Mouse (Mus musculus) thymus, postnatal 0 days (tissue): ENCODE measurements around the gene Ptbp3. TPM values are rescaled to one million over a fixed set of nuclear protein-coding genes. Genes with fewer than 3 reads are reported as not detected.
"Not testable (repeated sequence)": the region's sequence is repeated elsewhere in the genome, so short reads cannot be mapped to it uniquely, and the experiment has no call there.

Experiments used
- DNase-seq: peaks from one replicate; pipeline ENCODE4 v3.0.0-alpha.2; 2015; ENCODE audit warnings: low spot score
- polyA plus RNA-seq: library from polyadenylated mRNA; unstranded; fragments of >200 nt; fragmentation: Nextera tagmentation; extraction: Ambion mirVana; gene quantifications from 2 replicates; pipeline ENCODE4 v1.2.1, GENCODE M21; 2015

The Ptbp3 gene
- 61.3 and 64.5 TPM in 2 replicates for polyA plus RNA-seq

DNA sequence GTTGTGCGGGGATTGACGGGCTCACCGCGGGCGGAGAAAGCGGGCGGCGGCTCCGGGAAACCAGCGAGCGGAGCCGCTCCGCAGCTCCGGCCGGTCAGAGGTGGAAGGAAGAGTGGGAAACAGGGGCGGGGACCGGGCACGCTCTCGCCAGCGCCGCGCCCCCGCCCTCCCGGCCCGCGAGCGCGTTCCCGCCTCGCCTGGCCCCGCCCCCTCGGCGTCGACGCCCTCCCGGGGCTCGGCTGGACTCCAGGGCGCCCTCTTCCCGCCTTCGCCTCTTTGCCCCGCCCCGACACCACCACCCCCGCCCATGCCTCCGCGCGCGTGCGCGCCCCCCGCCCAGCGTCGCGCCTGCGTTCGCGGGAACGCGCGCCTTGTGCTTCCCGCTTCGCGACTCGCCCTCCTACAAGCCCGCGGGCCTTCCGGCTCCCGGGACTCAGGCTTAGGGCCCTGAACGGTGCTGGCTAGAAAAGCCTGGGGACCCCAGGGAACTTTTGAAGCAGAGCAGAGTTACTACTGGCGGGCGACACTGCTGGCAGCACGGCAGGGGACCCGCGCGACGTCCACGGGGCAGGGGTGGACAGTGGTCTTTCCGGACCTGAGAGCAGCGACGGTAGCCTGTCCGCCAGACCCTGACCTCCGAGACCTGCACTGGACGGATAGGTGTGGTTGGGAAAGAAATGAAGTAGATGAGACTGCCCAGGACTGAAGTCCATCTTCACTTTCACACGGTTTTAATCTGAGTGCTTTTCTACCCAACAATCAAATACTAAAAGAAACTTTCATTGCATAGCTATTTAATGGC is at the start of gene Ptbp3:
Gene Ptbp3, minus strand, starts transcription at position 190 of the 802 bp plus-strand sequence.
- DNase-seq = peak; percentile 97

DNA sequence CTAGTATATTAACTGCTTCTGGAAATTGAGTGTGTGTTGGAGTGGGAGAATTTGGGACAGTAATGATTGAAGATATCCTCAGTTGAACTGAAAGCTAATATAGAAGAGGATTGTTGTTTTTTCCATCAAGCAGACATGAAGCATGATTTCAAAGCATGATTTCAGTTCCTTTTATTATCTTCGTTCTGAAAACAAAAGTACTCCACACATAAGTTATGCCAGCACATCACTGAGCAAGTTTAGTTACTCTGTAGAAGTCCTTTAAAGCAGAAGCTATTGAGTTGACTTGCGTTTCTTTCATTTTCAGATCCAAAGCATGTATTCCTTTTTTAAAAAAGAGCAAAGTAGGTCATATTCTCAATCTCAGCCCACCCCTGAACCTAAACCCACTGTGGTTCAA is 47.4 kb upstream of the Ptbp3 start:
- DNase-seq = no peak

- DNase-seq = no peak
Observed at GRCm38 (mm10) chr4:59594614-59595013, 45.5 kb upstream of the Ptbp3 start.

- DNase-seq = no peak
Observed at GRCm38 (mm10) chr4:59587872-59588226, 38.7 kb upstream of the Ptbp3 start.

GRCm38 (mm10) chr4:59587215-59587871 is 38.2 kb upstream of the Ptbp3 start:
- no peak for DNase-seq

DNA sequence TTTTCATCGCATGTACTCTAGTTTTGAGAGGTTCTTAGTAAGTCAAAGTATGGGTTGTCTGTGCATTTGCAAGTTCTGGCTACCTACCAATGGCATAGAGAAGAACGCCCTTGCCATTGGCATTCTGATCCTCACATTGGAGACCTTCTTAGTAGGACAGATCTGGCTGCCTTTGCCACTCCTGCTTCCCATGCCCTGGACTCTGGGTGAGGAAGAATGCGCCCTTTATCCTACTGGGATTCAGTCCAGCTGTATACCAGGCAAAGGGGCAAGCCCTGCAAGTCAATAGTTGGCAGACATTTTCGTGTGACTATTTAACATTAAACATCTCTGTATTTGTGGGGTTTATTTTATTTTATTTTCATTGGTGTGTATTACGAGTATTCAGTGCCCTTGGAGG is 35.9 kb upstream of the Ptbp3 start:
- DNase-seq = no peak

DNA sequence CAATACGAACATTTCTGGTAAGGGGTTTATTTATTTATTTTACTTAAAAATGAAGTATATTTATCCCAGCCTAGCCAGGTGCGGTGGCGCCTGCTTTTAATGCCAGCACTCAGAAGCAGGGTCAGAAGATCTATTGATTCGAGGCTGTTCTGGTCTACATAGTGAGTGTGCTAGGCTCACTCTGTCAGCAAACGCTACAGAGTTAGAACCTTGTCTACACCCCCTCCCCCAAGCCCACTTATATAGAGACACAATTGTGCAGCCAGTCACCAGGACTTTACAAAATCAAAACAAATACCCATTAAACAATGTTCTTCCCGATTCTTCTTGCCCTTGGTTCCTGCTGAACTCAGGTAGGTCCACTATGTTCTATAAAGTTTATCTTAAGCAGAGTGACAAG is 33.0 kb upstream of the Ptbp3 start:
- no peak for DNase-seq

DNA sequence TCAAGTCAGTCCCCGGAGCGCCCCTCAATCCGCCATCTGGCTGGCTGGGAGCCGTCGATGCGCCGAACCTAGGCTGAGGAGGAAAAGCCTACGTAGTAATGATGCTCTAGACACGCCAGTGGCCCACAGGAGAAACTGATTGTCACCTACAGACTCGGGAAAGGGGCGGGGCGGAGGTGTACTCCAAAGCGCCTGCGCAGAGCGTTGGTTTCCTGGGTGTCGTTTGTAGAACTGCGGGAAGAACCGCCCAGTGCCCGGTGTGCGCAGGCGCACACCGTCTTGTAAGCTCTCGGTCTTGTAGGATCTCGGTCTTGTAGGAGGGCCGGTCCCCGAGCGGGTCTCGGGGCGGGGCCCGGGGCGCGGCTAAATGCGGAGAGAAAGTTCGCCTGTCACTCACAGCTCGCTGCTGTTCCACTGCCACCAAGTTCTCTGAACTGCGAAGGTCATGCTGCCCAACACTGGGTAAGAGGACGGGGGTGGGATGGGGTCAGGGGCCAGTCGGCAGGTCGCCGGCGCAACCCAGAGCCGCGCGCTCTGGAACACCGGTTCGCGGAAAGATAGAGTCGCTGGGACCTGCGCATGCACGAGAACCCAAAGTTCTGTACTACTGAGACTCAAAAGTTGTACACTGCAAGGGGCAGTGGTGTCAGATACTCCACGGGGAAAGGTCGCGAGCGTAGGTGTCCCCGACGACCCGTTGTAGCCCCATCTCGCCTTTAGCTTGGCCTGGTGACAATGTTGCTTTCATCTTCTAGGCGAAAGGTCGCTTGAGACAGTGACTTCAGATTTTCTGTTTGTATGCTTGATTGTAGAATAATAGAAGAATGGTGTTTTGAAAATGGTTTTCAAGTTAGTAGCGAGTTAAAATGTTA is 32.4 kb upstream of the Ptbp3 start, which contains the start of gene Hsdl2:
Gene Hsdl2, plus strand, starts transcription at position 250 of the 872 bp plus-strand sequence.
- DNase-seq = peak; percentile 100

DNA sequence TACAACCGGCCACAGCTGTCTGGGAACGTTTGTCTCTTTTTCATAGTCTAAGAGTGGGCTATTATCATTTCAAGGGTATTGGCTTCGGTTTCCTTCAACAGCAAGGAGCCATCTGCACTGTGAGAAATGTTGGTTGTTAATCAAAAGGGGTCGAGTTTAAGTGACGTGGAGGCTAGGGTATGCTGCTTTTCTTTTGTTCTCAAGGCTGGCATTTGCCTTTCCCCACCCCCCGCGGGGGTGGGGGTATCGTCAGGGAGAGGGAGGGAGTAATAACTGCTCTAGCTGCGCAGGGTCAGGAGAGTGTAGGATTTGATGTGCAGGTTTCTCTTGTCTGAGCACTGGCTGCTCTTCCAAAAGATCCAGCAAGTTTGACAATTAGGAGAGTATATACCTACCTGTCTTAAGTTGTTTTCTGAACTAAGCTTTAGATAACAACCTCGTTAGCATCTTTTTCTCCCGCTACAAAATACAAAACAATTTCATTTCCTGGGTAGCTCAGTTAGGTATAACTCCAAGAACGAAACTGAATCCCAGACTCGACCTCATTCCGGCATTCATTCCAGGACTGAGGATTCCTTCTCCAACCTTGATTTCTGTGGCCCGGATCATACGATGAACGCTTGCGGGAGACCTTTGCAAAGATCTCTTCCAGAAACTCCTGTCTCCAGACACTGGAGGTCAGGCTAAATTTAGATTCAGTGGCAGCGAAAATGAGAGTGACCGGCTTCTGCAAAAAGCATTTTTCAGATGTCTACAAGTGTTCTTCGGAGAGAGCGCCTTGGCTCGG is 31.5 kb upstream of the Ptbp3 start:
- peak; percentile 80 for DNase-seq

- DNase-seq = no peak
Observed at GRCm38 (mm10) chr4:59575184-59575958, 26.2 kb upstream of the Ptbp3 start.

DNA sequence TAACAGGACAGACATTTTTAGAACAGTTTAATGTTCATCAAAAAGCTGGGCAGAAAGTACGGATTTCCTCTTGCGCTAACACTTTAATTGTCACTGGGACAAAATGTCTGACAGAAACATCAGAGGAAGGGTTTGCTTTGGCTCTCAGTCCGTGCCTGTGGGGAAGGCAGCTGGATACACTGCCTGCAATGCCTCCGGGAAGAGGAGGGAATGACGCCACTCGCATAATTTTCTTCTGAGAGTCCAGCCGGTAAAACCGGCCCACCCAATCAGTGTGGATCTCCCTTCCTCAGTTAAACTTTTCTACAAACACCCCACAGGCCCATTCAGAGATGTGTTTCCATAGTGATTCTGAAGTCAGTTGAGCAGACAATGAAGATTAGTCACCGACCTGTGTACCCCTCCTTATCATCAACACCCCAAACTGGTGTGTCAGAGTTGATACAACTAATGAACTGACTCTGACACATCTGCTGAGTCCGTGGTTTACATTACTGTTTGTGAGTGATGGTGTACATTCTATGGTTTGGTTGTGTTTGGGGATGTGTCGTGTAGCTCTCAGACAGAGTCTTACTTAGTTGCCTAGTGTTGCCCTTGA is 23.5 kb upstream of the Ptbp3 start:
- DNase-seq = no peak

GRCm38 (mm10) chr4:59570519-59570918 is 21.4 kb upstream of the Ptbp3 start:
- not testable (repeated sequence) for DNase-seq

DNA sequence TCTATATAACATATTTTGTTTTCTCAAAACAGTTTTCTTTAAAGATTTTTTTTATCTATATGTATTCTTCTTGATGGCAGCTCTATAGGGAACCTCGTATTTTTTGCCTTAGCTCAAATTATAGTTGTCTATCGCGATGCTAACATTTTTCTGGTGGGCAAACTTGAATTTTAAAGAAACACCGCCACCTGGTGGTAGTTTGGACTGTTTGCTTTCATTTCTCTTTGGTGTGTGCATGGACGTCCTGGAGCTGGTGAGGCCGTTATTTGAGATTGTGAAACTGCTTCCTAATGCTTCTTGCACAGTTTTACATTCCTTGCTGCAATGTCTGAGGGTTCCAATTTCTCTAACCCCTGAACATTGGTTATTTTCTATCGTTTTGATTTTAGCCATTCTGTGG is 20.4 kb upstream of the Ptbp3 start:
- DNase-seq = peak; percentile 85

DNA sequence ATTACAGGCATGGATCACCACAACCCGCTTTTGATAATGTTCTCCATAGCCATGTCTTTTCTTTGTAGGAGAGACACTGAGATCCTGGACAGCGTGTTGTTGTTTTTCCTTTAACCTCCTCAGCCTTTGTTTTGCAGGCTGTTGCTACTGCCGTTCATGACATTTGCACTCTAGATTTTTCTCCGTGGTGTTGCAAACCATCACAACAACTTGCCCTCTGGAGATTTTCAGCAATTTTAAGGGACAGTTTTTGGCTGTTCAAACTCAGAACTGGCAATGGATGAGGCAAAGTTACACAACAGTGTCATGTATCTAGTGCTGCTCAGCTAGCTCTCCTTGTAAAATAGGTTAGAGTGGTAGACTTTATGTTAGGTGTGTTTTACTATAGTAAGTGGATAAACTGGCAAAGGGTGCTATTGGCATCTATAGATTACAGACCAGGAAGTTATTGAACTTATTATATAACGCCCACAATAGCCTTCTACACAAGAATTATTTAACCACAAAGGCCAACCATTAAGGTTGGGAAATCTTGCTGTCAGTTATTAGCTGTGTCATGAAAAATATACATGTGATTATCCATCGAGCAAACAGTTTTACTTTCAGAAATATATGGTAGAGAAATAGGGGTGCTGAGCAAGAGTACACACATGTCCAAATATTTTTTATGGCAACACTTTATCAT is 18.6 kb upstream of the Ptbp3 start:
- DNase-seq = no peak

DNA sequence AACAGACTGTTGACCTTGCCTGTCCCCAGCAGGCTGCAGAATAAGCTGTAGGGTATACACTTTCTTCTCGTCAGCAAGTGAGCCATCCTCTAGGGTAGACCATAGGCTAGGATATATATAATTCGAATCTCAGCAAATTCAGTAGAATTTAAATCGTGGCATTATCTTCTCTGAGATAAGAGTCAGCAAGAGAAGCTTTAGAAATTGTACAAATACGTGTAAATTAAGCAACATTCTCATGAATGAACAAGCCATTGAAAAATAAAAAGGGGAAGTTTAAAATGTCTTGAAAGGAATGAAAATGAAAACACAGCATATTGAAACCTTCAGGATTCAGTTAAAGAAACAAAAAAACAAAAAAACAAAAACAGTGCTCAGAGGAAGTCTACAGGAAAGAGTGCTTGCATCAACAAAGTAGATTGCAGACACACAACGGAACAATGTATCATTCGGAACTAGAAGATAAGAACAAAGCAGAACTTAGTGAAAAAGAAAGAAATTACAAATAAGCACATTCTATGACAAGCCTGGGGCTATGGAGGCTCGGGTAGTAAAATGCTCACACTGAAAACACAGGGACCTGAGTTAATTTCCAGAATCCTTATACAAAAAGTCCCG is 16.5 kb upstream of the Ptbp3 start:
- no peak for DNase-seq

DNA sequence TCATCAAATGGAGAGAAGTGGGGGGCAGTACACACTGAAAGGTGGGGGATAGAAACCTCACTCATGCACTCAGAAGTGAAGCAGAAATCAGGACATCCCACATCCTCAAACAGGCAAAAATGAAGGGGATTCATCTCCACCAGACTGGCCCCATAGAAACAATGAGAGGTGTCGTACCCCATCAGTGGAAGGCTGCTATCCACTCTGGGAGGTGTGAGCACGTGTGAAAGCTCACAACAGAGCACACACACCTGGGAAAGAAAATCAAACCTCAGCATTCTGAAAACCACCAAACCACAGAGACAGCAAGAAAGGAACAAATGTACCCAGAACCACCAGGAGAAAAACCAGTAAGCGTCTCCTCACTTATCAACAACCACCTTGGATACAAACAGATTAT is 15.0 kb upstream of the Ptbp3 start:
- no peak for DNase-seq

GRCm38 (mm10) chr4:59560141-59560540 is 11.0 kb upstream of the Ptbp3 start:
- DNase-seq = no peak

DNA sequence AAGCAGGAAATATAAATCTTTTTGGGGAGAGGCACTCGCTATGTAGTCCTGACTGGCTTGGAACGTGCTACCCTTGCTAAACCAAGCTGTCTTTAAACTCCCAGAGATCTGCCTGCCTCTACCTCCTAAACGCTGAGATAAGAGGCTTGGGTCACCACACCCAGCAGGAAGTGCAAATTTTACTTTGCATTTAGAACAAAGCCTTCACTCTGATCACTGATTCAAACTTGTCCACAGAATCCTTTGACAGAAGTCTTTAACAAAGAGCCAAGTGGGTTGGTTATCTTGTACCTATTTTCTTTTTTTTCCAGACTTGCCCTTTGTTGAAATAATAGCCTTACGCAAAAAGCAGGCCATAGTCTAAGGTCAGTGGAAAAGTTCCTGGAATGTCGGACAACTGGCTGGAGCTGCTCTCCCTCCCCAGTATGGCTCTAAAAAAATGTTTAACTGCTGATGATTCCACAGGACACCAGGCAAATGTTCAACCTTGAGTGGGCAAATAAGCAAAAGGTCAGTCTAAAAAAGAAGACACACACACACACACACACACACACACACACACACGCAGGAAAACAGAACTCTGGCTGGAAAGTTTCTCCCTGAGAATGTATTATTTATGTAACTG is 9.0 kb upstream of the Ptbp3 start:
- no peak for DNase-seq
